Mouse (Mus musculus): ENCODE data around the gene Cnksr2. TPM values are rescaled to one million over a fixed set of nuclear protein-coding genes. Genes with fewer than 3 reads are reported as not detected.

The Cnksr2 gene
- polyA plus RNA-seq, 1 experiment from 2014 or later = 0.34 TPM

DNA sequence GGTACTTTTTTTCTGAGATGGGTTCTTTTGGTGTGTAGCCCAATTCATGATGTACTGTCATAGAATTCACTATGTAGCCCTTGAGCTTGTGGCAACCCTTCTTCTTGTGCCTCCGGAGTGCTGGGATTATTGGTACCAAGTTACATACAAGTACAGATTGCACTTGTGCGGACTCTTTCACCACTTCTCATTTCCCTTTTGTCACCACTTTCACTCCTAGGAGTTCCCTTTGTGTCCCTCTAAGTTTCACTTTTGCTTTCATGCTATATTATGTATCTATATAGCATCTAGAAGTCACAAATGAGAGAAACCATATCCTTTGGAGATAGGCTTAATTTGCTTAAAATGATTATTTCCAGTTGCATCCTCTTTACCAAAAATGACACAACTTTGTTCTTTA, 241.4 kb downstream of the Cnksr2 start:
- Histone ChIP-seq H3K27me3 (ENCODE audit: control insufficient read depth, insufficient read depth, low read length) (no peaks in the 10 kb centered on the region), H3K27ac (replicated peaks in 1 of 2; ENCODE audit: control insufficient read depth in 1 of 2, insufficient read depth in 1 of 2, low read depth in 2 of 2, low read length in 2 of 2) (no peak overlapping the region), H3K4me2 (ENCODE audit: low read length) (no peak overlapping the region), H3K9ac (ENCODE audit: low read length) (no peak overlapping the region), H3K4me3 (ENCODE audit: control insufficient read depth in 1 of 2, insufficient read depth in 1 of 2, low read depth in 1 of 2, low read length in 2 of 2) (no peak overlapping the region), H3K36me3 (ENCODE audit: control insufficient read depth, insufficient read depth, low read length) (no peaks in the 10 kb centered on the region), H3K9me3 (ENCODE audit: control insufficient read depth, low read length) (no peaks in the 10 kb centered on the region), H3K4me1 (ENCODE audit: control insufficient read depth in 2 of 2, insufficient read depth in 2 of 2, low read length in 2 of 2) (no peaks in the 10 kb centered on the region)
- no peak for ATAC-seq (ENCODE audit: insufficient number of reproducible peaks, insufficient read depth, low FRiP score, low read depth)
- 88% methylated on average over 2 of the region's 2 CpGs for WGBS

Other genes starting within 250 kb of the Cnksr2 start
- gene Klhl34, start 224.9 kb downstream of the Cnksr2 start, polyA plus RNA-seq (2014; fragmentation: Nextera tagmentation; extraction: Ambion mirVana) = 0.13 and 0.27 TPM in 2 replicates

Data from heart, embryonic 14.5 days (tissue).